Mouse (Mus musculus): Measurements from ENCODE around the gene Prkcg. TPM values are rescaled to one million over a fixed set of nuclear protein-coding genes. Genes with fewer than 3 reads are reported as not detected.

Prkcg gene
- polyA plus RNA-seq, 1 experiment from 2014 or later = 0.25 TPM

- 50% methylated on average over 4 of the region's 4 CpGs for WGBS
Measured at GRCm38 (mm10) chr7:3376831-3377230, 87.9 kb downstream of the Prkcg start.

More at GRCm38 (mm10) chr7:3376831-3377230, 87.9 kb downstream of the Prkcg start:
- peak; percentile 57 for DNase-seq
- peak; percentile 44; the same call in 1 of the 2 replicates for TF ChIP-seq CTCF (IDR thresholded peaks at IDR 0.05; ENCODE audit: low read depth)
- H3K4me1 ChIP-seq (ENCODE audit: insufficient read depth) = no peaks in the 10 kb centered on the region
- no peaks in the 10 kb centered on the region for H3K36me3 ChIP-seq (ENCODE audit: insufficient read depth)
- no peaks in the 10 kb centered on the region for H3K27me3 ChIP-seq (ENCODE audit: insufficient read depth, low read length)
- H3K27ac ChIP-seq (ENCODE audit: low read depth) = no peak overlapping the region
- ATAC-seq (ENCODE audit: insufficient read depth) = no peak
- H3K4me3 ChIP-seq (ENCODE audit: low read depth, low read length) = no peak overlapping the region
- no peaks in the 10 kb centered on the region for H3K9me3 ChIP-seq (ENCODE audit: low read depth, low read length)
- H3K9ac ChIP-seq = no peak overlapping the region
- H3K4me2 ChIP-seq = no peak overlapping the region

Other genes starting within 250 kb of the Prkcg start
- gene AU018091, start 120.0 kb upstream of the Prkcg start, polyA plus RNA-seq (2014; fragmentation: Nextera tagmentation; extraction: Ambion mirVana) = not detected in 2 replicates
- gene Nlrp12, start 39.4 kb upstream of the Prkcg start, polyA plus RNA-seq (2014; fragmentation: Nextera tagmentation; extraction: Ambion mirVana) = not detected in 2 replicates
- 138 and 147 TPM in 2 replicates for gene Myadm, start 99 bp upstream of the Prkcg start, polyA plus RNA-seq (2014; fragmentation: Nextera tagmentation; extraction: Ambion mirVana)
- gene Cacng7, start 43.8 kb downstream of the Prkcg start, polyA plus RNA-seq (2014; fragmentation: Nextera tagmentation; extraction: Ambion mirVana) = 1.2 and 1.5 TPM in 2 replicates
- 2.9 and 4.8 TPM in 2 replicates for gene Cacng8, start 101.5 kb downstream of the Prkcg start, polyA plus RNA-seq (2014; fragmentation: Nextera tagmentation; extraction: Ambion mirVana)
- gene Cacng6, start 135.0 kb downstream of the Prkcg start, polyA plus RNA-seq (2014; fragmentation: Nextera tagmentation; extraction: Ambion mirVana) = not detected in 2 replicates
- not detected in 2 replicates for gene Tarm1, start 213.4 kb downstream of the Prkcg start, polyA plus RNA-seq (2014; fragmentation: Nextera tagmentation; extraction: Ambion mirVana)